Mouse (Mus musculus) A20 (cell line): ENCODE measurements around the gene Kdm4d.
A peak's percentile ranks its signal among the peaks of the same experiment; 100 is the strongest.
"Not testable (repeated sequence)": the region's sequence is repeated elsewhere in the genome, so short reads cannot be mapped to it uniquely, and the experiment has no call there.

Experiments used
- DNase-seq: peaks from one replicate; pipeline ENCODE4 v3.0.0-alpha.2; 2011; ENCODE audit warnings: low read depth, low spot score

Gene Kdm4d

DNA sequence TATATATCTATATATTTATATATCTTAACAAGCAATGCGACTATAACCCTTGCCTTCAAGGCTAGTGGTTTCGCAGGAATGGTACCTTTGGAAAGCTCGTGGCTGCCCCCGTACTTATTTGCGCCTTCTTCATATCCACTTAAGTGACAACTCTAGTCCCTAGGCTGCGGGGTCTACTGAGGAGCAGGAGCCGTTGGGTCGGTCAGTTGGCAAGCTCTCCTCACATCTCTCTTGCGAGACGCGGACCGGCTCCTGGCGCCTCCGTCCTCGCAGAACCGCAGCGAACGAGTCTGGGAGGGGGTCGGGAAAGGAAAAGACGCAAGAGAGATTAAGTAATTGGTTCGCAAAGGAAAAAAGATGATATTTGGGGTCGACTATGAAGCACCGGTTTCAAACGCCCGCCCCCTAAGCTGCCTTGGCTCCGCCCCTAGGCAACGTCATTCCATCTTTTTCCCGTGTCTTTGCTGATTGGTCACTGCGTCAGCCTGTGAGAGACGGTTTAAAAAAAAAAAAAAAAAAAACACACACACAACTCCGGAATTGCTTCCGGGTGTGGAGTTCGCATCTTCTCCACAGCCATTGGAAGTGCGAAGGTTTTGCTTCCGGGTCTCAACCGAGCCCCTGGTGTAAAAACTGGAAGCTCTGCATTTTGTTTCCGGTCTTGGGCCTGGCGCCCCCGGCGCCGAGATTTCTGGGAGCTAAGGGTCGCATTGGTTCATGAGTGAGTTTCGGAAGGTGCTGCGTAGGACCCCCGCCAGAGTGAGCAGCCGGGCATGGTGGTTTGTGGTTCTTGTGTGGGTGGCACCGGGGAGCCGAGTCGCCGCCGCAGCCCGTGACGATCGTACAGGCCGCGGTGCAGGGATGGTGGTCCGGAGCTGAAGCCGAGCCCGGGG lies at the start of gene Kdm4d, which contains the start of gene Cwc15:
Gene Kdm4d, minus strand, starts transcription at position 460 of the 893 bp plus-strand sequence.
Gene Cwc15, plus strand, starts transcription at position 595 of the 893 bp plus-strand sequence.
- peak; percentile 97 for DNase-seq

DNA sequence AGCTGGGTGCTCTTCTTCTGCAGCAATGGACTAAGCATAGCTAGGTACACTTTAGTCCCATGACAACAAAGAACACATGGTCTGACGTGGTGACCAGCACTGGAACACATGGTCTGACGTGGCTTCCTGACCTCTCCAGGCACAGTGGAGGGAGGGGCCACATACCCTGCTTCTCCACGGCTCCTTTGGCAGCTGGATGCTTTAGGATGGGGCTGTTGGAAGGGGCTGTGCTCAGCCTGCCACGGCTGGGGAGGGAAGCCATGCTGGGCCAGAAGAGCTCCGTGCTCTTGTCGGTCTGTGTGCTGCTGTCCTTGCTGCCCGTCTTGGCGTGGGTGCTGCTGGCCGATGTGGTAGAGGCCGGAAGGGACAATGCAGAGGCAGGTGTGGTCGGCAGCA lies 48.1 kb upstream of the Kdm4d start:
- no peak for DNase-seq

DNA sequence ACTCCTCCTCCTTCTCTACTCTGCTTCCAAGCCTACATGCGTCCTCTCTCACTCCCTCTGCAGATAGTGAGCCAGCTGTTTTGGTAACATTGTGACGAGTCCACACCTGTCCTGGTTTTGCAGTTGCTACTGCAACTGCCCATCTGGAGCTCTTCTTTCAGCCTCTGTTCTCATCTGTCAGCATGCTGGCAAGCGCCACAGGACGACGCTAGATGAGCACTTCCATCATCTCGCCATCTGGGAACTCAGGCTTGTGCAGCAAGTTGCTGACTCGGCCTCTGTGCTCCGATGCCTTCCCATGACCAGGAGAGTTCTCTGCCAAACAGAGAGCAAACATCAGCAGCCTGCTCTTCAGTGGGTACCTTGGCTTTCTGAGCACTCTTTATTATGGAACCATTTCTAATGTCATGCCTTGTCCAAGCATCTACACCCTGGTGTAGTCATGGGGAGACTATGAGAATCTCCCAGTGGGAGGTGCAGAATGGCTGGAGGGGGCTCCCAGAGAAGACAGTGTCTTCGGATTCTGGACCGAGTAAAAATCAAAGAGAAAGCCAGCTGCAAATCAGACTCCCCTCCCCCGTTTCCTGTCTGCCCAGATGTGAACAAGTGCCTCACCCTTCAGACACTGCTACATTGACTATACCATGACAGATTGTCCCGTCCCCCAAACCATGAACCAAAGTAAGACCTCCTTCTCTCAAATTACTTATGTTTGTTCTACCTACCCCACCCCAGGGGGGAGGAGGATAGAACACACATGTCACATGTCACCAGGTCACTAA lies 47.5 kb upstream of the Kdm4d start:
- DNase-seq = peak; percentile 33

DNA sequence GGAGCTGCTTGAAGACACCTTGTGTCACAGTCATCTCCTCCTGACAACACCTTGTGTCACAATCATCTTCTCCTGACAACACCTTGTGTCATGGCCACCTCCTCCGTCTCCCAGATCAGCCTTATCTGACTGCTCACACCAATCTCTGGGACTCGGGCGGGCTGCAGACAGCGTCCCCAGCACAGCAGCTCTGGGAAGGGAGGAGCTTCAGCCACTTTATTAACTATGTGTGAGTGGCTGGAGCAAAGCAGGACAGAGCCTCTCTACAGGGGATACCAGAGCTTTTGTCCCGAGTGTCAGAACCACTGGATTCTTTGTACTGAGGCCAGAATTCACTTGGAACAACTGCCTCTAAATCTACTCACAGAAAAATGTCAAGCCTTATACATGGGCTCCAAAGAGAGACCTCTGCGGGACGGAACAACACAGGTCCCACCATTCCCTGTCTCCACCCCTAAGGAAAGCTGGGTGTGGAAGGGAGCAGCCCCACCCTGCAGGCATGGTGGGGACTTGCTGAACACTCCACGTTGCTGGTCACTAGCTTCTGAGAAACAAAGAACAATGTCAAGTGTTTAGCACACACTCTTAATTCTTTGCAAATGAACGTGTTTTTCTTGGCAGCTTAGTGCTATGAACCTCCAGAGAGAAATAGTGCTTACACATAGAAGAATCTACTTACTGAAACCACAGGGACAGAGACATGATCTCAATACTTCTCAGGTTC lies 43.9 kb upstream of the Kdm4d start:
- no peak for DNase-seq

DNA sequence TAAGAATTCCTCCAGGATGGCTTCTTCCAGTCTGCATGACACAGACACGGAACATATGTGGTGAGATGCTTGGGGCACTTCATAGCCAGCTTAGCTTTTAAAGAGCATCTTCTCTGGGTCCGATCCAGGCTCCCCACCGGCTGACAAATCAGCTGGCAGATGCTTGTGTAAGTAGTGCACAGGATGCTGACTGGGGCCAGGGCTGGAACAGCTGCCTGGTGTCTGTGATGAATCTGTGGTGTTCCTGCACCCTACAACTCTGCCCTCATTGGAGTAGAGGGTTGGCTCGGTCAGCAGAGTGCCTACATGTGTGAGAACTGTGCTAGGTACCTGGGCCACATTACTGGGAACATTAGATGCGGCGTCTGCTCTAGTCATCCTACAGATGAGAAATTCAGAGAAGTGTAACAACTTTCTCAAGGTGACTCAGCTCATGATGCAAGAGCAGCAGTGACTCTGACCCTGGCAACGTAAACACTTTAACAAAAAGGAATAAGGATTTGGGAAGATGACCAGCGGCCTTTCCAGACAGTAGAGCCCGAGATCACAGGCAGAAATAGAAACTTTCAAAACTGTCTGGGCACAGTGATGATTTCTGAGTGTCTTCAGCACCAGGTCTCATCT lies 34.7 kb upstream of the Kdm4d start:
- DNase-seq = no peak

DNA sequence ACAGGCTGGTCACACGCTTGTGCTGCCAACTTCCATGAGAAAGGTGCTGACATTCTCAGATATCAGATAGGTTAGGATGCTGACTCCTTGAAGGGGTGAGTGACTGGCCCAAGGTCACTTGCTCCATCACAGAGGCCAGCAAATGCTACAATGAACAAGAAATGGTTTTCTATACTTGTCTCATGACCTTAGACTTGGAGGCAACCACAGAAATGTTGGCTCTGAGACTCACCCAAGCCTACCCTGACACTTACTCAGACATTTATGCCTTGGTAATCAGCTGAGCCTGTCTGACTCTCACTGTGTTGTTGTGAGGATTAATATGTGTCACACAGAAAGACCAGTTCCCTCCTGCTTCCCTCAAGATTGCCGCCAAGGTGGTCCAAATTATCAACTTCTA lies 33.4 kb upstream of the Kdm4d start:
- no peak for DNase-seq

DNA sequence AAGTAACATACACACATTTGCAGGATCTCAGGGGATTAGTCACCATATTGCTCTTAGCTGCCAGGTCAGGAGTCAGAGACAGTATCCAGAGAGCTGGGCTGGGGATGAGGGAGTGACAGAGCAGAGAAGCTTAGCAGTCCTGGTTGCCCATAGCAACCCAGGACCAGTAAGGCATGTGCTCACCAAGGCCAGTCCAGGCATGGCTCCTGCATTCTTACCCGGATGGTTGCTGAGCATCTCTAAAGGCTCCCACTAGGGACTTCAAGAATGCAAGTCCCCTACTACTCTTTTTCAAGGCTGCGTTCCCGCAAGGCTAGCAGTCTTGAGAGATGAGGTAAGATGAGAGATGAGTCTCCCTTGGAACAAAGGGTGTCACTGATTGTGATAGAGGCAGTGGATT lies 32.0 kb upstream of the Kdm4d start:
- DNase-seq = no peak

DNA sequence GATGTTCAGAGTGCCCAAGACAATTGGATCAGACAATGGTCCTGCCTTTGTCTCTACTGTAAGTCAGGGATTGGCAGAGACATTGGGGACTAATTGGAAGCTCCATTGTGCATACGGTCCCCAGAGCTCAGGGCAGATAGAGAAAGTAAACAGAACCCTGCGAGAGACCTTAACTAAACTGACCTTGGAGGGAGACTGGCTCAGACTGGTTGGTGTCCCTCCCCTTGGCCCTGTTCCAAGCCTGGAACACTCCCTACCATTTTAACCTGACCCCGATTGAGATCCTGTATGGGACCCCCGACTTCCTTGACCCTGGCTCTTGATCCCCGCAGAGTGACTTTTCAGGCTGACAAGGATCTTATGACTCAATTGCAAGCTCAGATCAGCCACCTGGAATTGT lies 29.7 kb upstream of the Kdm4d start:
- DNase-seq = no peak

DNA sequence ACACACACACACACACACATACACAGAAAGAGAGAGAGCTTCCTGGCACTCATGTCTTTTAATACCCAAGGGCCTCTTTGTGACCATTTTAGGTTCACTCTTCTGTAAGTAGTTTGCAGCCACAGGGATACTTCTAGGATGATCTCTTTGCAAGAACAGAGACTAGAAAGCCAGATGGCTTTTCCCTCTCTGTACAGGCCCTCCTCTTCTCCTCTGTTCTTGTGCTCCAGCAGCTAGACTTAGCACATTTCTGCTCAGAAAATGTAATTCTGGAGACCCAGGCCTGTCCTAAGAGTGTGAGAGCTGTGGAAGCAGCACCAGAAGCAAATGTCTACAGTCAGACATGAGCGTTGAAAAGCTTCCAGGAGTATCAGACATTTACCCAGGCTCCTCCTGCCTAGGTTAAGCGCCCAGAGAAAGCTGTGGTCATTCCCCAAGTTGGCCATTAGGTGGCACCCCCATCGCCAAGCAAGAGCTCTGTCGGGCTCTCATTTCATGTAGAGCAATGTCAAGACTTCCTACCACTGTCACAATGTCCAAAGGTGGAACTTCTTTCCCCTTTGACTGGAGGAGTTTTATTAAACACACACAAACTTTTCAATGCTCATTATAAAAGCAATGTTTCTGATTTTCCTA lies 23.2 kb upstream of the Kdm4d start:
- peak; percentile 81 for DNase-seq

DNA sequence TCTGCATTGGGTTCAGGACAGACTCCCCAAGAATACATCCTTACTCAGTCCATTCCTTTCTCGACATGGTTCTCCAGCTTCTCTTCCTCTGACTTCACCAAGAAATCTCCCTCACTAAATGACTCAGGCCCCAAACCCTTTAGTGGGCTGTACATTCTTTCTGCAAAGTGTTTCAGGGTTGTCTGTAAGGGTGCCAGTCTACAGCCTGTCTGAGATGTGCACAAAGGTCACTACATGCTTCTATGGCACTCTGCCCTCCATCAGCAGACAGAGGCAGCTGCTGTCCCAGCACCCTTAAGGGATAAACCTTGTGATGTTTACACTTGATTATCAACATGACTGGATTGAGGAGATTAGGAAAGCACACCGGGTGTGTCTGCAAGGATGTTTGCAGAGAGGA lies 21.4 kb upstream of the Kdm4d start:
- DNase-seq = no peak

DNA sequence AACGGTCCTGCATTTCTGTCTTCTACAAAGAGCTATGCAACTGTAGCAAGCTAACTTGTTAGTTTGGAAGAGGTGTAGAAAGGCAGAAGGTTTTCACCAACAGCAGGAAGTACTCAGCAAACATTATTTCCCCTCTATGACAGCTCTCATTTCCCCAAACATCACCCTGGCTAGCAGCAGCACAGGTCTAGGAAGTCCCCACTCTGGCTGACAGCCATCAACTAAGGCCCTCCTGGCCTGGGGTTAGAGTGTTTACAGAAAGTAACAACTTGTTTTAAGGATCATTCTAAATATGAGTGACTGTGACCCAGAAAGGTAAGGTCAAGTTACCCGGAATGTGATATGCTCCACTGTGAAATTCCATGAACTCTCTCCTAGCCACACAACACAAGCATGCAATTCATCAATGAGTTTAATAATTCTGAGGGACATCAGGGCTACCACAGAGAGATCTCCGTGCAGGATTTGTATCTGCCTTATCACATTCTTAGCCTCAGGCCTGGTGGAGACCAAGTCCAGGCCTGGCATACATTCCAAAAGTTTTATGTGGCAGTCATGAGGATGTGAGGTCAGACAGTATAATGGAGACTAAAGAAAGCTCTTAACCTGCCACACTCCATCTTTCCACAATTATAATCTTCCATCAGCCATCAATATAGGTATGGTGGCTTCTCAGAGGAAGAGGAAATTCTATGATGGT lies 20.8 kb upstream of the Kdm4d start:
- DNase-seq = peak; percentile 71

DNA sequence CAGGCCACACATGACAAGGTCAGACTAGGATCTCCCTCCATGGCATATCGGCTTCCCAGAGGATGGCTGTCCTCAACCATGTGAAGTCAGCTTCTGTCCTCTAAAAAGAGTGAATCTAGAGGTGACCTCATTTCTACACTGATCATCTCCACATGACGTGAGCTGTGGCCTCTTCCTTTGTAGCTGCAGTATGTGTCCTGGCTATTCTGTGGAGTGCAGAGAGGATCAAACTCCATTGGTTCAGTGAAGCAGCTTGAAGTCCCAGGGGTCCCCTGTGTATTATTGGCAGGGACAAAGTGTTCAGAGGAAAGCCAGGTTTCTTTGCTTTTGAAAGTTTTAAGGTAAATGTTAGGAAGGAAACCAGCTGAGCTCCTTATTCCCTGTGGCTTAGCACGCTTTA lies 17.8 kb upstream of the Kdm4d start:
- no peak for DNase-seq

DNA sequence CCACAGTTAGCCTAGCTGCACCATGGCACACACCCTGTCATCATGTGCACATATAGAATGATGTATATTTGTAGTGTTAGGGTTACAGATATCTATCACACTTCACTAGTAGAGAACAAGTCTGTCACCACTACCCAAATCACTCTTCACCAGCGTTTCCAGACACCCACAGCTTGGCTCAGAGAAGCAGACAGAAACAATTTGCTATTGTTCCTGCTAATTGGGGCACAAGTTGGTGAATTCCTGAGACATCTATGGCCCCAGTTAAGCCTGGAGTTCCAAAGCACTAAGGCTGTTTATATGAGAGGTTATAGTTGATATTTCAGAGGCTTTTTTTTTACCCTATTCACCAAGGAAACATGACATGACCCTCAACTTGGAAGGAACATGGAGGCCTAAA lies 17.0 kb upstream of the Kdm4d start:
- no peak for DNase-seq

DNA sequence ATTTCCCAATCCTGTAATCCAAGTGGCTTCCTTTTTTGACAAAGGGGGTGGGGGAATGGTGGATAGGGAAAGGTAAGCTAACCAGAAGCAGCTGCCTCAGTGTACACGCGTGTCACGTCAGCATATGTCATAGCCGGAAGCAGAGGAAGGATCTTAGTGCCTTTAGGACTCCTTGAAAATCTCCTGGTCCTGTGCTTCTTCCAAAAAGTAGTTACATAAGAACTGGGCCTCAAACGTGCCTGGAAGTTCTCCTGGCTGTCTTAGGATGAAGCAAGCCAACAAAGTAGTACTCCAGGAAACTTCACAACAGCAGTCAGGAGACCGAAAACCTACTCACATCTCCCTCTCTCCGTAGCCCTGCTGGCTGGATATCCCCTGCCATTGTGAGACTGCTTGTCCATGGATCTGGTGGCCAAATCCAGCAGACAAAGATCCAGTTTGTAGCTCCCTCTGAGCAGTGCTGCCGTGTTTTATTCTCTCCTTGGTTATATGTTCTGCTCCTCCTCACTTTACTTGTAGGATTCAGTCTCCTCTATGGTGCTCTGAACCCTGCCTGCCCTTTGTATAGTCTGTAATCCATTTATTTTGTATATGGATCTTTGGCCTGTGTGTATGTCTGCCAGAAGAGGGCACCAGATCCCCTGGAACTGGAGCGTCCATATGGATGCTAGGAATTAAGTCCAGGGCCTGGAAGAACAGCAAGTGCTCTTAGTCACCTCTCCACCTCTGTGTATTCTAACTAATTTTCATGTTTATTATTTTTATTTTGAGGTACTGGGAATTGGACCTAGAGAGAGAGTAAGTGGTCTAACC lies 12.6 kb upstream of the Kdm4d start:
- no peak for DNase-seq

DNA sequence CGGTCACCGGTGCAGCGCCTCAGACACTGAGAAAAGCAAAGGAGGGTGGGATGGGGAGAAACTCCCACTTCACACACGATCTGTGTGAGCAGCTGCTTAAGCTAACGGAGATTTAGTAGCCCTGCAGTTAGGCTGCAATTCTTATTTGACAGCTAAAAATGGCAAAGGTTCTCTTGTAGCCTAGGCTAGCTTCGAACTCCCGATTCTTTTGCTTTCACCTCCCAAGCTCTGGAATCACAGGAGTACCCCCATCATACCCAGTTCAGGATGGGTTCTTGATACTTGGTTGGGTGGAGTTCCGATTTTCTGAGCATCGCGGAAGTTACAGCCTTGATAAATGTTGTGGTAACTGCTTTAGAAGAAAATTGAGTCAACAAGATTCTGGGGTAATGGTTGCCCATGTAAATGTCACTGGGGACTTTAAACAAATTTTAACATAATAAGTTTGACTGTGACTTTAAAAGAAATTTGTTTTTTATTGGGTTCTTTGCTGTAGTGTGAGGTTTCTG lies 688 bp upstream of the Kdm4d start:
- no peak for DNase-seq

DNA sequence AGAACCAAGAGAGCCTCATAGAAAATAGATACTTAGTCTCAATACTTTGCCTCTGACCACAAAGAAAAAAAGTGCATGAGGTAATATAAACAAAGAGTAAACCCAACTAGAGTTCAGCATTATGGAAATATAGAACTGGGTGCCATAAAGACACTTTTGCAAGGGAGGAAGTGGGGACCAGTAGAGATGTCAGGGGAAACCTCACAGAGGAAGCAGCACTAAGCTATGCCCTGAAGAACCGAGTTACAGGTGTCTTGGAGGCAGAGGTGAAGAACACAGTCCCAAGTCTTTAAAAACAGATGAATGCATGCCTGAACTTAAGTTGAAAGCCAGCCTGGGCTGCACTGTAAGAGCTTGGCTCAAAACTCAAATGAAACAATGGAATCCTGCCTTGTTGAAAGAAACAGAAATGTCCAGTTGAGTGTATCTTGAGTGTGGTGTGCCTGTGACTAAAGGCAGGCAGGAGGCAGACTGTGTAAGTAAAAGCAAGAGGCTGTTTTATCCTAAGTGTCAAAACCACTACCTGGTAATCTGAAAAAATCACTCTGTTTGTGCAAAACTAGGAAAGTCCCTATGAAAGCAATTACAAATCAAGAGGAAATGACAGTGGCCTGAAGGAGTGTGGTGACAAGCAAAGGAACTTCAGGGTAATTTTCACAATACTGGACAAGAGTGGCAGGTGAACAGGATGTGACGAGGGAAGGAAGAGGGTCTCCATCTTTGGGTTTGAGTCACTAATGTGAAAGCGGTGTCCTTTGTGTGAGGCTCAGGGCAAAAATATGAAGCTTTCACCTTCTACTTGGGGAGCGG lies 1.2 kb downstream of the Kdm4d start:
- DNase-seq = peak; percentile 69

DNA sequence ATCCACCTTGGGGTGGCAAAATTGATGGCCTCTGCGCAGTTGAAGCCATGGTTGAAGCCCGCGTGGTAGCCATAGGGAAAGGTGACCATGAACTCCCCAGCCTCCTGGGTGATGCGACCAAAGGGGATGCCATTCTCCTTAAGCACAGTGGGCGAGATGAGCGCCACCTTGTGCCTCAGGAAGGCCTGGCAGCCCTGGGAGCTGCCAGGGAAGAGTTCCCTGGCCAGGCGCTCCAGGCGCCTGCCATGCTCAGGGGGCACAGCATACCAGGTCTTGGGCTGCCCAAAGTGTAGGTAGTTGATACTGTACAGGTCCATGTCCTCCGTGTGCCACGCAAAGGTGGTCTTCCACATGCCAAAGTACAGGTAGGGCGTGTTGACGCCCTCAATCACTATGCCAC lies 36.6 kb downstream of the Kdm4d start:
- not testable (repeated sequence) for DNase-seq

DNA sequence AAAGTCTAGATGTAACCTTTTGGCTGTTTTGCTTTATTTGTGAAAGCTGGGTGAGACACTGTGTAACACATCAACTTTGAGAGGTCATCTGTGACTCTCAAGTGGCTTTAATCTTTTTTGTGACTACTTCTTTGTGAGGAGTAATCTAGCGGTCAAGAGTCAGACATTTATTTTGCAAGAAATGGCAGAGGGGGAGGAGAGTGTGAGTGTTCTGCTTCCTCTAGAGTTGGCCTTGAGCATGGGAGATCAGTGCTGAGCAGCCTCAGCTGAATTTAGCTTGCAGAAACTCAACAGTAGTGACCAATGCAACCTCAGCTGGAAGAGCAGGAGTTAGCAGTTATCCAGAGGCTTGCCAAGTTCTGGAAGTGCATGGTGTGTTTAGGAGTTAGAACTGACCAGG lies 37.7 kb downstream of the Kdm4d start:
- DNase-seq = not testable (repeated sequence)

DNA sequence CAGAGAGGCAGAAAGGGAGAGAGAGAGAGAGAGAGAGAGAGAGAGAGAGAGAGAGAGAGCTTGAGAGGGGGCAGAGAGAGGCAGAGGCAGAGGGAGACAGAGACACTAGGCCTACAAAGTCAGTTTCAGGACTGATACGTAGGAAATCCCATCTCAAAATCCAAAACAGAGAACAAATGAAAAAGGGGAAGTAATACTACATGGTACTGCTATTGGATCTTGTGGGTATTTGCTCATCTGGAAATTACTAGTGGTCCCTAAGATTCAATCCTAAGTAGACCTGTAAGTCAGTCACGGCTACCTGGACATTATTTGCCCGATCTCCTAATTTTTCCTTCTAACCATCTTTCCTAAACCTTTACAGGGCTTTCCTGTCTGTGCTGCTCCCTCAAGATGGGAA lies 44.0 kb downstream of the Kdm4d start:
- DNase-seq = peak; percentile 11
